Mouse (Mus musculus): ENCODE measurements at regions not wholly inside any gene's neighbourhood (a gene's known extent, or its start where the extent isn't known, plus 50 kb on each side); places are given as distances from the start of the nearest gene placed in this dataset.

- DNase-seq (ENCODE audit: low spot score in 2 of 2) = no peak
These were observed 57.1 kb downstream of the Inhbb start for GRCm38 (mm10) chr1:119364901-119365300.

GRCm38 (mm10) chr1:119358096-119358495 is 64.0 kb downstream of the Inhbb start:
- DNase-seq (ENCODE audit: low spot score in 2 of 2) = no peak

- no peak for DNase-seq (ENCODE audit: low spot score in 2 of 2)
These were observed 65.1 kb downstream of the Inhbb start for GRCm38 (mm10) chr1:119356916-119357315.

- DNase-seq (ENCODE audit: low spot score in 2 of 2) = no peak
These were observed 66.6 kb downstream of the Inhbb start for GRCm38 (mm10) chr1:119355456-119355855.

GRCm38 (mm10) chr1:119351567-119351966 is 70.5 kb downstream of the Inhbb start:
- no peak for DNase-seq (ENCODE audit: low spot score in 2 of 2)

GRCm38 (mm10) chr1:119350846-119351245 is 71.2 kb downstream of the Inhbb start:
- DNase-seq (ENCODE audit: low spot score in 2 of 2) = no peak

- no peak for DNase-seq (ENCODE audit: low spot score in 2 of 2)
These were observed 71.8 kb downstream of the Inhbb start for GRCm38 (mm10) chr1:119350296-119350695.

GRCm38 (mm10) chr1:119348456-119349208 is 73.4 kb downstream of the Inhbb start:
- no peak for DNase-seq (ENCODE audit: low spot score in 2 of 2)

- no peak for DNase-seq (ENCODE audit: low spot score in 2 of 2)
These were observed 74.3 kb downstream of the Inhbb start for GRCm38 (mm10) chr1:119347749-119348148.

GRCm38 (mm10) chr1:119346634-119347155 is 75.4 kb downstream of the Inhbb start:
- no peak for DNase-seq (ENCODE audit: low spot score in 2 of 2)

- no peak for DNase-seq (ENCODE audit: low spot score in 2 of 2)
These were observed 76.8 kb downstream of the Inhbb start for GRCm38 (mm10) chr1:119345115-119345791.

GRCm38 (mm10) chr1:119344046-119344445 is 78.0 kb downstream of the Inhbb start:
- DNase-seq (ENCODE audit: low spot score in 2 of 2) = no peak

- DNase-seq (ENCODE audit: low spot score in 2 of 2) = no peak
These were observed 86.9 kb downstream of the Inhbb start for GRCm38 (mm10) chr1:119335171-119335570.

- no peak for DNase-seq (ENCODE audit: low spot score in 2 of 2)
These were observed 91.2 kb downstream of the Inhbb start for GRCm38 (mm10) chr1:119330751-119331326.

GRCm38 (mm10) chr1:119329693-119330434 is 92.2 kb downstream of the Inhbb start:
- no peak for DNase-seq (ENCODE audit: low spot score in 2 of 2)

GRCm38 (mm10) chr1:119328921-119329692 is 92.9 kb downstream of the Inhbb start:
- DNase-seq (ENCODE audit: low spot score in 2 of 2) = peak; percentile 70 to 72

- DNase-seq (ENCODE audit: low spot score in 2 of 2) = no peak
These were observed 97.5 kb downstream of the Inhbb start for GRCm38 (mm10) chr1:119324551-119324950.

GRCm38 (mm10) chr1:119322279-119322995 is 99.6 kb downstream of the Inhbb start:
- no peak for DNase-seq (ENCODE audit: low spot score in 2 of 2)

GRCm38 (mm10) chr1:119321799-119322198 is 100.2 kb downstream of the Inhbb start:
- DNase-seq (ENCODE audit: low spot score in 2 of 2) = no peak

GRCm38 (mm10) chr1:119317006-119317405 is 105.0 kb downstream of the Inhbb start:
- no peak for DNase-seq (ENCODE audit: low spot score in 2 of 2)
